Comparison of ENCODE assay signal across 8 mouse cellular contexts in genomic region chr2:51436590-51436989, GRCm38 (mm10).
DNase-seq lines count a peak whose midpoint lies in the region; ATAC-seq and TF ChIP-seq lines count a peak whose summit lies in the region.

No protein-coding gene starts in this region.

- H3K4me3 ChIP-seq in midbrain, embryonic 11.5 days (ENCODE audit: low read depth, low read length): no peak overlapping the region
- H3K4me3 ChIP-seq in midbrain, embryonic 13.5 days (replicated peaks): no peak overlapping the region
- no peak overlapping the region for H3K4me3 ChIP-seq in midbrain, postnatal 0 days (ENCODE audit: low read depth, low read length)

- H3K36me3 ChIP-seq in midbrain, embryonic 11.5 days (ENCODE audit: control insufficient read depth, insufficient read depth, low read length): no peaks in the 10 kb centered on the region
- H3K36me3 ChIP-seq in midbrain, embryonic 13.5 days: no peaks in the 10 kb centered on the region
- no peaks in the 10 kb centered on the region for H3K36me3 ChIP-seq in midbrain, postnatal 0 days (ENCODE audit: insufficient read depth, low read length)

- peak; percentile 59 for TF ChIP-seq CTCF in midbrain, postnatal 0 days (IDR thresholded peaks at IDR 0.05)

- DNase-seq in cerebellum, postnatal 10 days: peak; percentile 52
- DNase-seq in midbrain, embryonic 11.5 days (ENCODE audit: low spot score, missing footprints): peak; percentile 91
- peak; percentile 52 for DNase-seq in embryo, embryonic 10 days (ENCODE audit: low spot score)
- no peak for DNase-seq in midbrain, postnatal 0 days (ENCODE audit: low spot score)
- DNase-seq in gastrocnemius, postnatal 14 days: no peak
- DNase-seq in ovary, adult 18-20 months (ENCODE audit: low spot score): no peak

- no peak overlapping the region for H3K4me2 ChIP-seq in midbrain, embryonic 11.5 days
- H3K4me2 ChIP-seq in midbrain, embryonic 13.5 days (replicated peaks): no peak overlapping the region
- no peak overlapping the region for H3K4me2 ChIP-seq in midbrain, postnatal 0 days (ENCODE audit: low read depth, low read length, poor library complexity, severe bottlenecking)

- H3K9me3 ChIP-seq in midbrain, embryonic 11.5 days (ENCODE audit: control insufficient read depth, low read length): no peaks in the 10 kb centered on the region
- H3K9me3 ChIP-seq in midbrain, embryonic 13.5 days: no peaks in the 10 kb centered on the region; the same call in 1 of the 2 replicates
- no peaks in the 10 kb centered on the region for H3K9me3 ChIP-seq in midbrain, postnatal 0 days (ENCODE audit: low read length)

- no peak overlapping the region for H3K9ac ChIP-seq in midbrain, embryonic 11.5 days (ENCODE audit: low read length)
- H3K9ac ChIP-seq in midbrain, embryonic 13.5 days (replicated peaks): no peak overlapping the region
- no peak overlapping the region for H3K9ac ChIP-seq in midbrain, postnatal 0 days (replicated peaks; ENCODE audit: low read length, poor library complexity, severe bottlenecking)

- no peaks in the 10 kb centered on the region for H3K4me1 ChIP-seq in midbrain, embryonic 11.5 days (ENCODE audit: control insufficient read depth, insufficient read depth, low read length)
- H3K4me1 ChIP-seq in midbrain, embryonic 13.5 days (replicated peaks): 0 out of 2 replicates have a peak, but pooled peaks cover 2% of the 10 kb centered on the region
- no peaks in the 10 kb centered on the region; the same call in 1 of the 2 replicates for H3K4me1 ChIP-seq in midbrain, postnatal 0 days (ENCODE audit: insufficient read depth, low read length)

- intact Hi-C loops in gastrocnemius, postnatal 14 days (cut with DNase I; ENCODE audit: low total_unique reads): no loop called here

- no peak for ATAC-seq in cerebellum, adult (ENCODE audit: insufficient number of reproducible peaks, low FRiP score, low TSS enrichment)
- no peak for ATAC-seq in midbrain, embryonic 11.5 days (ENCODE audit: low FRiP score)
- ATAC-seq in midbrain, embryonic 13.5 days: no peak
- ATAC-seq in midbrain, postnatal 0 days (ENCODE audit: low FRiP score): no peak

- H3K27me3 ChIP-seq in midbrain, embryonic 11.5 days (ENCODE audit: control insufficient read depth, insufficient read depth, low read length): no peaks in the 10 kb centered on the region
- H3K27me3 ChIP-seq in midbrain, embryonic 13.5 days: no peaks in the 10 kb centered on the region
- H3K27me3 ChIP-seq in midbrain, postnatal 0 days (ENCODE audit: insufficient read depth, low read length): no peaks in the 10 kb centered on the region

- H3K27ac ChIP-seq in midbrain, embryonic 11.5 days (ENCODE audit: low read depth, low read length): no peak overlapping the region
- H3K27ac ChIP-seq in midbrain, embryonic 13.5 days: no peak overlapping the region
- no peak overlapping the region for H3K27ac ChIP-seq in midbrain, postnatal 0 days (ENCODE audit: low read depth, low read length)

- WGBS in midbrain, embryonic 11.5 days: 36% methylated on average over 3 of the region's 3 CpGs
- whole genome bisulfite sequencing in midbrain, embryonic 13.5 days: 52% methylated on average over 3 of the region's 3 CpGs
- WGBS in midbrain, postnatal 0 days: 50% methylated on average over 3 of the region's 3 CpGs

Comparison
In these comparisons a context has a peak if more than half of its experiments do, and no peak if none do; other contexts are left out.
1. DNase-seq: peak in cerebellum, postnatal 10 days (2 of 2), midbrain, embryonic 11.5 days (single experiment) and embryo, embryonic 10 days (single experiment); none in midbrain, postnatal 0 days (single experiment), gastrocnemius, postnatal 14 days (single experiment) and ovary, adult 18-20 months (single experiment).